ENCODE assay signal across 8 mouse cellular contexts in the genomic region with DNA sequence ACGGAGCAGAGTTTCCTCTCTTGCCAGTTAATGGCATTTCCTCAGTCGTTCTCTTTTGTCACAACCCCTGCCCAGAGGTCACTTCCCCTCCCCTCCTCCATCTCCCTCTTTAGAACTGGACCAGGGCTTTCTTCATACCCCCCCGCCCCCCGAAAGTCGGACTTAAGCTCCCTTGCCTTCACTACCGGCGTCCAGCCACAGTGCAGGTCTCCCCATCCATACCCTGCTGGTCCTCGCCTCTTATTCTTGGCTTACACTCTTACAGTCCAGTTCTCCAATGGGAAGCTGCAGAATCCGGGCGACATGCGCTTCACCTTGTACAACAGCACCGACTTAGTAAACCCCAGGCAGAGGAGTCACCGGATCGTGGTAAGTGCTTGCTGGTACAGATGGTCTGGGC. TPM values are rescaled to one million over a fixed set of nuclear protein-coding genes. Genes with fewer than 3 reads are reported as not detected.
DNase-seq lines count a peak whose midpoint lies in the region; ATAC-seq and TF ChIP-seq lines count a peak whose summit lies in the region.

No protein-coding gene starts in this region.

- no peak for DNase-seq in kidney, postnatal 0 days (ENCODE audit: low spot score)
- DNase-seq in kidney, postnatal 14 days = no peak
- peak; percentile 17 for DNase-seq in hindbrain, embryonic 11.5 days (ENCODE audit: low spot score)
- DNase-seq in midbrain, embryonic 10.5 days (ENCODE audit: low spot score) = no peak
- no peak for DNase-seq in layer of hippocampus, postnatal 25 days (ENCODE audit: extremely low spot score in 1 of 2, low spot score in 1 of 2)
- DNase-seq in thymus, postnatal 10 days (ENCODE audit: low spot score in 2 of 2) = no peak

- no peaks in the 10 kb centered on the region for H3K9me3 ChIP-seq in kidney, postnatal 0 days (replicated peaks; ENCODE audit: low read length)
- H3K9me3 ChIP-seq in hindbrain, embryonic 11.5 days (ENCODE audit: control insufficient read depth, low read length) = no peaks in the 10 kb centered on the region
- H3K9me3 ChIP-seq in midbrain, embryonic 10.5 days (replicated peaks) = no peaks in the 10 kb centered on the region

- 2% methylated on average over 14 of the region's 14 CpGs for WGBS in kidney, postnatal 0 days
- 3% methylated on average over 14 of the region's 14 CpGs for WGBS in bone marrow, adult 2 months
- 1% methylated on average over 14 of the region's 14 CpGs for WGBS in hindbrain, embryonic 11.5 days
- 4% methylated on average over 14 of the region's 14 CpGs for WGBS in midbrain, embryonic 10.5 days

- H3K4me1 ChIP-seq in kidney, postnatal 0 days (replicated peaks; ENCODE audit: insufficient read depth, low read length) = 0 out of 2 replicates have a peak, but pooled peaks cover 3% of the 10 kb centered on the region
- peaks cover 2% of the 10 kb centered on the region for H3K4me1 ChIP-seq in bone marrow, adult 2 months (ENCODE audit: control insufficient read depth, insufficient read depth, low read length)
- H3K4me1 ChIP-seq in hindbrain, embryonic 11.5 days (replicated peaks; ENCODE audit: control insufficient read depth, insufficient read depth, low read length) = no peaks in the 10 kb centered on the region; the same call in 1 of the 2 replicates
- peaks cover 27% of the 10 kb centered on the region for H3K4me1 ChIP-seq in midbrain, embryonic 10.5 days

- 0 out of 2 replicates have a peak, but pooled peaks have one; percentile 3 for ATAC-seq in kidney, postnatal 0 days (replicated peaks; ENCODE audit: low FRiP score, low read depth)
- ATAC-seq in hindbrain, embryonic 11.5 days (ENCODE audit: low FRiP score) = peak; percentile 48; the same call in 1 of the 2 replicates
- ATAC-seq in monocyte, adult 5-6 weeks (replicated peaks; ENCODE audit: insufficient number of reproducible peaks, low FRiP score, low TSS enrichment, poor library complexity, severe bottlenecking) = no peak

- no peak overlapping the region for H3K27ac ChIP-seq in kidney, postnatal 0 days
- no peak overlapping the region for H3K27ac ChIP-seq in bone marrow, adult 2 months (ENCODE audit: control insufficient read depth, insufficient read depth, low read depth, low read length, poor library complexity)
- no peak overlapping the region for H3K27ac ChIP-seq in hindbrain, embryonic 11.5 days (ENCODE audit: low read depth, low read length)
- H3K27ac ChIP-seq in midbrain, embryonic 10.5 days (replicated peaks) = peak overlapping the region; percentile 76

- no peak for TF ChIP-seq CTCF in kidney, postnatal 0 days (IDR thresholded peaks at IDR 0.05; ENCODE audit: low read depth)
- TF ChIP-seq CTCF in bone marrow, adult 2 months (IDR thresholded peaks at IDR 0.05; ENCODE audit: control insufficient read depth, insufficient read depth, low read length) = no peak

- no peaks in the 10 kb centered on the region for H3K27me3 ChIP-seq in kidney, postnatal 0 days (ENCODE audit: insufficient read depth, low read length)
- H3K27me3 ChIP-seq in hindbrain, embryonic 11.5 days (ENCODE audit: control insufficient read depth, insufficient read depth, low read length) = no peaks in the 10 kb centered on the region
- H3K27me3 ChIP-seq in midbrain, embryonic 10.5 days (ENCODE audit: low read depth, poor library complexity, severe bottlenecking) = no peaks in the 10 kb centered on the region

- H3K36me3 ChIP-seq in kidney, postnatal 0 days (ENCODE audit: insufficient read depth, low read length) = no peaks in the 10 kb centered on the region
- 0 out of 2 replicates have a peak, but pooled peaks cover 2% of the 10 kb centered on the region for H3K36me3 ChIP-seq in hindbrain, embryonic 11.5 days (ENCODE audit: control insufficient read depth, insufficient read depth, low read length)
- peaks cover 15% of the 10 kb centered on the region for H3K36me3 ChIP-seq in midbrain, embryonic 10.5 days

- H3K4me2 ChIP-seq in kidney, postnatal 0 days (ENCODE audit: low read length) = peak overlapping the region; percentile 97
- peak overlapping the region; percentile 83 for H3K4me2 ChIP-seq in hindbrain, embryonic 11.5 days (replicated peaks; ENCODE audit: low read depth, low read length)

- peak overlapping the region; percentile 65 for H3K4me3 ChIP-seq in kidney, postnatal 0 days (replicated peaks; ENCODE audit: low read depth, low read length)
- peak overlapping the region; percentile 76 for H3K4me3 ChIP-seq in bone marrow, adult 2 months (replicated peaks; ENCODE audit: control insufficient read depth, low read depth, low read length)
- H3K4me3 ChIP-seq in hindbrain, embryonic 11.5 days (ENCODE audit: low read depth, low read length) = peak overlapping the region; percentile 78
- H3K4me3 ChIP-seq in midbrain, embryonic 10.5 days = peak overlapping the region; percentile 76

- H3K9ac ChIP-seq in kidney, postnatal 0 days (ENCODE audit: low read depth, low read length) = peak overlapping the region; percentile 60
- H3K9ac ChIP-seq in hindbrain, embryonic 11.5 days (ENCODE audit: low read depth, low read length) = peak overlapping the region; percentile 71

- no peak for TF ChIP-seq POLR2A in bone marrow, adult 2 months (IDR thresholded peaks at IDR 0.05; ENCODE audit: borderline replicate concordance, control insufficient read depth, low read depth, low read length)

RNA-seq across cellular contexts. Expression of gene Polr1e, which starts 0.6 kb away (rescaled TPM):
- polyA plus RNA-seq in kidney, postnatal 0 days (2015; fragmentation: Nextera tagmentation; extraction: Ambion mirVana) = 33.2 and 33.4 TPM in 2 replicates
- 7.8 and 11.3 TPM in 2 replicates for polyA plus RNA-seq in bone marrow, adult 2 months (2011; ENCODE audit: insufficient read depth, insufficient read length, low replicate concordance, missing spikeins)
- polyA plus RNA-seq in hindbrain, embryonic 11.5 days (2014; fragmentation: Nextera tagmentation; extraction: Ambion mirVana) = 61.7 and 62.3 TPM in 2 replicates
- polyA plus RNA-seq in midbrain, embryonic 10.5 days (2016; fragmentation: Nextera tagmentation; extraction: Ambion mirVana) = 53.4 and 58.0 TPM in 2 replicates
- total RNA-seq in layer of hippocampus, postnatal 25 days (2021) = 10 to 100 TPM in 1 of 2 experiments, 1 to 10 TPM in 1; 9.1 to 10.5 TPM
- 18.7 to 27.2 TPM (median 21.9 TPM) in 3 replicates for total RNA-seq in monocyte, adult 5-6 weeks (2017)

RNA-seq across cellular contexts. Expression of gene Zbtb5, which starts 6.8 kb away (rescaled TPM):
- polyA plus RNA-seq in kidney, postnatal 0 days (2015; fragmentation: Nextera tagmentation; extraction: Ambion mirVana) = 18.5 and 19.2 TPM in 2 replicates
- polyA plus RNA-seq in bone marrow, adult 2 months (2011; ENCODE audit: insufficient read depth, insufficient read length, low replicate concordance, missing spikeins) = 3.3 and 6.5 TPM in 2 replicates
- 42.7 and 44.9 TPM in 2 replicates for polyA plus RNA-seq in hindbrain, embryonic 11.5 days (2014; fragmentation: Nextera tagmentation; extraction: Ambion mirVana)
- polyA plus RNA-seq in midbrain, embryonic 10.5 days (2016; fragmentation: Nextera tagmentation; extraction: Ambion mirVana) = 34.5 and 39.4 TPM in 2 replicates
- 10 to 100 TPM; 10.1 TPM for total RNA-seq in layer of hippocampus, postnatal 25 days (2021)
- 8.4 to 16.8 TPM (median 14.3 TPM) in 3 replicates for total RNA-seq in monocyte, adult 5-6 weeks (2017)

RNA-seq across cellular contexts. Expression of gene Grhpr, which starts 37.8 kb away (rescaled TPM):
- polyA plus RNA-seq in kidney, postnatal 0 days (2015; fragmentation: Nextera tagmentation; extraction: Ambion mirVana) = 131 and 148 TPM in 2 replicates
- 5.9 and 8.7 TPM in 2 replicates for polyA plus RNA-seq in bone marrow, adult 2 months (2011; ENCODE audit: insufficient read depth, insufficient read length, low replicate concordance, missing spikeins)
- 39.0 and 46.9 TPM in 2 replicates for polyA plus RNA-seq in hindbrain, embryonic 11.5 days (2014; fragmentation: Nextera tagmentation; extraction: Ambion mirVana)
- 52.9 and 68.7 TPM in 2 replicates for polyA plus RNA-seq in midbrain, embryonic 10.5 days (2016; fragmentation: Nextera tagmentation; extraction: Ambion mirVana)
- total RNA-seq in layer of hippocampus, postnatal 25 days (2021) = 10 to 100 TPM; 22.2 to 31.1 TPM
- 1.6 to 6.3 TPM (median 5.0 TPM) in 3 replicates for total RNA-seq in monocyte, adult 5-6 weeks (2017)
